Mouse (Mus musculus) thymus, adult 2 months (tissue): ENCODE results near the gene Syt3.

Experiments
- CTCF ChIP-seq: fragments of 200-500 bp; IDR thresholded peaks from 2 replicates; pipeline ENCODE4 v1.5.1; 2012; ENCODE audit warnings: mild to moderate bottlenecking, control low read depth, low read length, moderate library complexity, borderline replicate concordance; ENCODE audit not compliant: control insufficient read depth, poor library complexity, insufficient read depth; ENCODE audit errors: extremely low read depth
- POLR2A ChIP-seq: fragments of 200-500 bp; IDR thresholded peaks from 2 replicates; pipeline ENCODE4 v1.6.1; 2012; ENCODE audit warnings: mild to moderate bottlenecking, low read length, control low read depth, moderate library complexity; ENCODE audit not compliant: control insufficient read depth, poor library complexity, insufficient read depth; ENCODE audit errors: extremely low read depth

GRCm38 (mm10) chr7:44436267-44436666 lies 52.4 kb downstream of the Syt3 start:
- TF ChIP-seq POLR2A (no peak), CTCF (no peak)
